Mouse (Mus musculus) C2C12 (cell line): ENCODE results near the gene Zc3h12c.

Experiments
- CEBPB ChIP-seq: IDR thresholded peaks from one replicate; pipeline ENCODE4 v1.6.1; 2011; ENCODE audit warnings: low read depth, mild to moderate bottlenecking, control low read depth, moderate library complexity
- CTCF ChIP-seq: IDR thresholded peaks from one replicate; pipeline ENCODE4 v1.5.1; 2011; ENCODE audit not compliant: control insufficient read depth, insufficient read depth, insufficient read length
- FOSL1 ChIP-seq: IDR thresholded peaks from one replicate; pipeline ENCODE4 v1.8.0; 2011; ENCODE audit warnings: mild to moderate bottlenecking, low read length; ENCODE audit not compliant: poor library complexity, insufficient read depth, severe bottlenecking
- MAX ChIP-seq: IDR thresholded peaks from one replicate; pipeline ENCODE4 v1.6.1; 2011; ENCODE audit warnings: mild to moderate bottlenecking, control low read depth
- MYOD1 ChIP-seq: IDR thresholded peaks from one replicate; pipeline ENCODE4 v1.6.1; 2011; ENCODE audit warnings: low read depth; ENCODE audit not compliant: control insufficient read depth, insufficient read length
- MYOG ChIP-seq: IDR thresholded peaks from one replicate; pipeline ENCODE4 v1.6.1; 2011; ENCODE audit not compliant: control insufficient read depth, insufficient read length; ENCODE audit errors: extremely low read depth
- USF1 ChIP-seq: IDR thresholded peaks from one replicate; pipeline ENCODE4 v1.6.1; 2011; ENCODE audit warnings: low read depth, mild to moderate bottlenecking, control low read depth, moderate library complexity

DNA sequence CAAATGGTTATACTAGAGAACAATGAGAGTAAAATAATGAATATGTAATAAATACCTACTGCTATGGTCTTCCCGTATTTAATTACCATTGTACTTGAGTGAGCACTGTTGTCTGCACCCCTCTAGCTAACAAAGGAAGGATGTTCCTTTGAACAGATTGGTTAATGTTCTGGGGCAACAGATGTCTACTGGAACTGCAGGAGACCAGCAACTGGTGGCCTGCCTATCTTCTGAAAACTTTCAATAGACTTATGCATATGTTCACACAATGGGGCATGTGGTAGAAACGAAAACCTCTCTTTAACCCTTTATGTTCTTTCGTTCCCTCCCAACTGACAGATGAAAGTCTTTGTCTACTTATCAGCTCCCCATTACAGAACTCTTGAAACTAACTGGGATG lies 20.1 kb downstream of the Zc3h12c start:
- TF ChIP-seq FOSL1 (no peak), CTCF (no peak), MAX (no peak), USF1 (no peak), CEBPB (no peak), MYOG (no peak), MYOD1 (no peak)
